Mouse (Mus musculus): Measurements from ENCODE around the gene Mlst8.

- TF ChIP-seq CTCF (IDR thresholded peaks at IDR 0.05; ENCODE audit: low read depth, low read length) (no peak), POLR2A (IDR thresholded peaks at IDR 0.05; ENCODE audit: borderline replicate concordance, low read depth, low read length) (no peak)
Observed at GRCm38 (mm10) chr17:24472512-24472911, 6.4 kb downstream of the Mlst8 start.
